In genomic region chr7:128166391-128166790, GRCm38 (mm10) we compare ENCODE assay signal across 31 mouse cellular contexts. TPM values are rescaled to one million over a fixed set of nuclear protein-coding genes. Genes with fewer than 3 reads are reported as not detected.
A peak's percentile ranks its signal among the peaks of the same experiment; 100 is the strongest.
DNase-seq lines count a peak whose midpoint lies in the region; ATAC-seq and TF ChIP-seq lines count a peak whose summit lies in the region.
"Had no signal": no experiment of that assay in that cellular context is flagged by ENCODE, and none has a peak within 500 bp of the region (broad histone marks: within the 10 kb centered on the region; RNA-seq: fewer than 3 reads in every experiment).

No protein-coding gene starts in this region.

- no peaks in the 10 kb centered on the region for H3K79me2 ChIP-seq in MEL (ENCODE audit: control insufficient read depth, insufficient read depth, low read length, poor library complexity)

- no peak for TF ChIP-seq POLR2A in MEL (IDR thresholded peaks at IDR 0.05; ENCODE audit: control insufficient read depth in 1 of 2, insufficient read depth in 1 of 2, low read depth in 1 of 2, low read length in 2 of 2, poor library complexity in 1 of 2)

- no peak overlapping the region for H3K4me3 ChIP-seq in heart, embryonic 10.5 days
- H3K4me3 ChIP-seq in MEL (ENCODE audit: control insufficient read depth in 1 of 2, insufficient read depth in 1 of 2, low read depth in 2 of 2, low read length in 2 of 2) = no peak overlapping the region
- H3K4me3 ChIP-seq in midbrain, embryonic 13.5 days (replicated peaks) = no peak overlapping the region
- H3K4me3 ChIP-seq: embryonic facial prominence, embryonic 12.5 days; embryonic facial prominence, embryonic 15.5 days; heart, adult 2 months; heart, embryonic 12.5 days; heart, embryonic 15.5 days; hindbrain, embryonic 15.5 days; intestine, embryonic 15.5 days had no signal

- H3K36me3 ChIP-seq in heart, embryonic 10.5 days = no peaks in the 10 kb centered on the region
- no peaks in the 10 kb centered on the region for H3K36me3 ChIP-seq in MEL (ENCODE audit: control insufficient read depth in 1 of 2, insufficient read depth in 2 of 2, low read length in 2 of 2)
- H3K36me3 ChIP-seq in midbrain, embryonic 13.5 days = no peaks in the 10 kb centered on the region
- H3K36me3 ChIP-seq: embryonic facial prominence, embryonic 12.5 days; embryonic facial prominence, embryonic 15.5 days; heart, embryonic 12.5 days; heart, embryonic 15.5 days; hindbrain, embryonic 15.5 days; intestine, embryonic 15.5 days had no signal

- no peak for TF ChIP-seq EP300 in MEL (IDR thresholded peaks at IDR 0.05; ENCODE audit: low read depth in 1 of 2, low read length in 2 of 2)

- intact Hi-C loops in heart, postnatal 25 days (cut with DNase I) = no loop called here

- H3K27ac ChIP-seq in heart, embryonic 10.5 days = no peak overlapping the region
- H3K27ac ChIP-seq in MEL (ENCODE audit: control insufficient read depth, low read depth, low read length) = no peak overlapping the region
- no peak overlapping the region for H3K27ac ChIP-seq in midbrain, embryonic 13.5 days
- H3K27ac ChIP-seq: embryonic facial prominence, embryonic 12.5 days; embryonic facial prominence, embryonic 15.5 days; heart, adult 2 months; heart, embryonic 15.5 days; hindbrain, embryonic 15.5 days; intestine, embryonic 15.5 days had no signal

- no peak overlapping the region for H3K9ac ChIP-seq in MEL (ENCODE audit: control insufficient read depth, low read depth, low read length, poor library complexity, severe bottlenecking)
- H3K9ac ChIP-seq in midbrain, embryonic 13.5 days (replicated peaks) = no peak overlapping the region
- H3K9ac ChIP-seq: embryonic facial prominence, embryonic 12.5 days; embryonic facial prominence, embryonic 15.5 days; forebrain, postnatal 0 days; heart, embryonic 12.5 days; heart, embryonic 15.5 days; hindbrain, embryonic 15.5 days; intestine, embryonic 15.5 days had no signal

- TF ChIP-seq RAD21 in MEL (IDR thresholded peaks at IDR 0.05; ENCODE audit: low read depth, low read length) = no peak

- peak; percentile 25 for DNase-seq in heart, embryonic 10.5 days (ENCODE audit: low spot score)
- DNase-seq in heart, postnatal 25 days (ENCODE audit: low spot score) = no peak
- peak; percentile 39 for DNase-seq in CD4-positive, CD25-positive, alpha-beta regulatory T cell, adult 2 months (ENCODE audit: low read depth, low spot score)
- DNase-seq in MEL (ENCODE audit: low read depth, low spot score) = peak; percentile 13
- DNase-seq in left cerebral cortex, adult 8-10 months (ENCODE audit: low spot score in 2 of 2) = no peak
- no peak for DNase-seq in adrenal gland, adult (ENCODE audit: inconsistent age in 2 of 2, low spot score in 1 of 2)
- DNase-seq: adrenal gland, adult 2 months; adrenal gland, postnatal 14 days; B cell, adult 2 months; cerebellum, adult 11 months; cerebellum, adult 2 months; cerebellum, adult 9-11 months; cerebellum, postnatal 25 days; forebrain, postnatal 0 days; gastrocnemius, postnatal 25 days; heart, adult 2 months; heart, postnatal 10 days; heart, postnatal 4 days; kidney, adult 11 months had no signal

- no peaks in the 10 kb centered on the region for H3K9me3 ChIP-seq in heart, embryonic 10.5 days
- H3K9me3 ChIP-seq in MEL (replicated peaks; ENCODE audit: insufficient read depth, low read length) = no peaks in the 10 kb centered on the region
- no peaks in the 10 kb centered on the region for H3K9me3 ChIP-seq in midbrain, embryonic 13.5 days
- H3K9me3 ChIP-seq: embryonic facial prominence, embryonic 12.5 days; embryonic facial prominence, embryonic 15.5 days; heart, embryonic 12.5 days; heart, embryonic 15.5 days; hindbrain, embryonic 15.5 days; intestine, embryonic 15.5 days had no signal

- 82% methylated on average over 7 of the region's 7 CpGs for WGBS in heart, embryonic 10.5 days
- 89% methylated on average over 7 of the region's 7 CpGs for WGBS in midbrain, embryonic 13.5 days

- ATAC-seq in midbrain, embryonic 13.5 days = no peak
- ATAC-seq: forebrain, embryonic 14.5 days; forebrain, postnatal 0 days; intestine, embryonic 15.5 days; Patski had no signal

- H3K27me3 ChIP-seq in heart, embryonic 10.5 days (ENCODE audit: insufficient read depth, poor library complexity, severe bottlenecking) = no peaks in the 10 kb centered on the region
- H3K27me3 ChIP-seq in MEL (ENCODE audit: control insufficient read depth in 1 of 2, insufficient read depth in 2 of 2, low read length in 2 of 2) = peaks cover 17 to 27% of the 10 kb centered on the region in 2 experiments
- no peaks in the 10 kb centered on the region for H3K27me3 ChIP-seq in midbrain, embryonic 13.5 days
- H3K27me3 ChIP-seq: embryonic facial prominence, embryonic 12.5 days; embryonic facial prominence, embryonic 15.5 days; heart, embryonic 12.5 days; heart, embryonic 15.5 days; hindbrain, embryonic 15.5 days; intestine, embryonic 15.5 days had no signal

- no peak for TF ChIP-seq CTCF in MEL (IDR thresholded peaks at IDR 0.05 in 2 of 3, conservative IDR thresholded peaks at IDR 0.05 in 1 of 3; ENCODE audit: control insufficient read depth in 1 of 3, insufficient read depth in 1 of 3, low read depth in 2 of 3, low read length in 3 of 3, poor library complexity in 1 of 3, severe bottlenecking in 1 of 3)

- H3K4me2 ChIP-seq in midbrain, embryonic 13.5 days (replicated peaks) = no peak overlapping the region
- H3K4me2 ChIP-seq: embryonic facial prominence, embryonic 12.5 days; embryonic facial prominence, embryonic 15.5 days; heart, embryonic 12.5 days; heart, embryonic 15.5 days; hindbrain, embryonic 15.5 days; intestine, embryonic 15.5 days had no signal

- no peaks in the 10 kb centered on the region for H3K4me1 ChIP-seq in heart, embryonic 10.5 days
- no peaks in the 10 kb centered on the region for H3K4me1 ChIP-seq in MEL (ENCODE audit: control insufficient read depth in 1 of 2, insufficient read depth in 2 of 2, low read length in 2 of 2)
- H3K4me1 ChIP-seq in midbrain, embryonic 13.5 days (replicated peaks) = no peaks in the 10 kb centered on the region
- H3K4me1 ChIP-seq: embryonic facial prominence, embryonic 12.5 days; embryonic facial prominence, embryonic 15.5 days; heart, embryonic 12.5 days; heart, embryonic 15.5 days; hindbrain, embryonic 15.5 days; intestine, embryonic 15.5 days had no signal

TF ChIP-seq in MEL, 35 proteins besides CTCF, POLR2A, EP300 and RAD21:
- TF ChIP-seq JUND (IDR thresholded peaks at IDR 0.05; ENCODE audit: low read depth, low read length) (no peak), MEF2A (IDR thresholded peaks at IDR 0.05; ENCODE audit: extremely low read depth, insufficient replicate concordance, low read depth, low read length, poor library complexity, severe bottlenecking) (no peak), UBTF (IDR thresholded peaks at IDR 0.05; ENCODE audit: borderline replicate concordance, insufficient read depth, low read depth, low read length) (no peak), ETS1 (IDR thresholded peaks at IDR 0.05; ENCODE audit: low read depth, low read length) (no peak), CHD1 (IDR thresholded peaks at IDR 0.05; ENCODE audit: low read depth, low read length) (no peak), ZC3H11A (IDR thresholded peaks at IDR 0.05; ENCODE audit: low read depth, low read length) (no peak), MAFK (IDR thresholded peaks at IDR 0.05; ENCODE audit: borderline replicate concordance, low read depth, low read length) (no peak), USF1 (IDR thresholded peaks at IDR 0.05; ENCODE audit: low read depth, low read length) (no peak)

RNA-seq across cellular contexts. Expression of gene Itgad, which starts 12.2 kb away (rescaled TPM):
- not detected in 2 replicates for polyA plus RNA-seq in heart, embryonic 10.5 days (2016; fragmentation: Nextera tagmentation; extraction: Ambion mirVana)
- total RNA-seq in heart, postnatal 25 days (2021) = not detected
- total RNA-seq in MEL (2012; rRNA removed) = not detected in 2 replicates
- polyA plus RNA-seq in MEL (2012; ENCODE audit: insufficient read depth in 1 of 2, insufficient read length in 2 of 2, low read depth in 1 of 2, low replicate concordance in 2 of 2, missing spikeins in 1 of 2) = not detected
- total RNA-seq in left cerebral cortex, adult 8-10 months (2022) = 1 to 10 TPM in 1 of 4 experiments, under 1 TPM in 1, not detected in 2; 0.66 to 1.4 TPM
- 0.05 TPM in 1 of 2 replicates, not detected in the other for polyA plus RNA-seq in midbrain, embryonic 13.5 days (2015; fragmentation: Nextera tagmentation; extraction: Ambion mirVana)
- total RNA-seq: common myeloid progenitor, adult 5-6 weeks; gastrocnemius, postnatal 25 days; heart, postnatal 10 days had no signal
- polyA plus RNA-seq: embryonic facial prominence, embryonic 12.5 days; embryonic facial prominence, embryonic 15.5 days; forebrain, embryonic 11.5 days; forebrain, embryonic 14.5 days; heart, embryonic 12.5 days; hindbrain, embryonic 11.5 days; hindbrain, embryonic 15.5 days; intestine, embryonic 15.5 days; Patski had no signal

RNA-seq across cellular contexts. Expression of gene Itgax, which starts 37.0 kb away (rescaled TPM):
- 0.05 and 0.10 TPM in 2 replicates for polyA plus RNA-seq in heart, embryonic 10.5 days (2016; fragmentation: Nextera tagmentation; extraction: Ambion mirVana)
- under 1 TPM; 0.17 to 0.26 TPM for total RNA-seq in heart, postnatal 25 days (2021)
- total RNA-seq in MEL (2012; rRNA removed) = 0.08 TPM in 1 of 2 replicates, not detected in the other
- polyA plus RNA-seq in MEL (2012; ENCODE audit: insufficient read depth in 1 of 2, insufficient read length in 2 of 2, low read depth in 1 of 2, low replicate concordance in 2 of 2, missing spikeins in 1 of 2) = under 1 TPM in 1 of 2 experiments, not detected in 1; 0.01 TPM
- 10 to 100 TPM in 2 of 4 experiments, under 1 TPM in 2; 0.26 to 22.1 (median 9.0) TPM for total RNA-seq in left cerebral cortex, adult 8-10 months (2022)
- 0.07 TPM in 1 of 2 replicates, not detected in the other for polyA plus RNA-seq in midbrain, embryonic 13.5 days (2015; fragmentation: Nextera tagmentation; extraction: Ambion mirVana)
- polyA plus RNA-seq: embryonic facial prominence, embryonic 12.5 days; forebrain, embryonic 11.5 days; hindbrain, embryonic 11.5 days; hindbrain, embryonic 15.5 days had no signal

RNA-seq across cellular contexts. Expression of gene Cox6a2, which starts 39.8 kb away (rescaled TPM):
- polyA plus RNA-seq in heart, embryonic 10.5 days (2016; fragmentation: Nextera tagmentation; extraction: Ambion mirVana) = 258 and 459 TPM in 2 replicates
- total RNA-seq in heart, postnatal 25 days (2021) = 1,000 to 10,000 TPM; 2,394 to 2,415 TPM
- total RNA-seq in MEL (2012; rRNA removed) = 2.9 and 3.1 TPM in 2 replicates
- polyA plus RNA-seq in MEL (2012; ENCODE audit: insufficient read depth in 1 of 2, insufficient read length in 2 of 2, low read depth in 1 of 2, low replicate concordance in 2 of 2, missing spikeins in 1 of 2) = 10 to 100 TPM in 1 of 2 experiments, not detected in 1; 18.2 TPM
- 10 to 100 TPM in 2 of 4 experiments, 1 to 10 TPM in 2; 4.5 to 14.1 (median 9.5) TPM for total RNA-seq in left cerebral cortex, adult 8-10 months (2022)
- polyA plus RNA-seq in midbrain, embryonic 13.5 days (2015; fragmentation: Nextera tagmentation; extraction: Ambion mirVana) = not detected in 2 replicates
- total RNA-seq: adrenal gland, postnatal 14 days had no signal
- polyA plus RNA-seq: forebrain, embryonic 11.5 days had no signal

Comparison
In these comparisons a context has a peak if more than half of its experiments do, and no peak if none do; other contexts are left out.
1. DNase-seq: peak in heart, embryonic 10.5 days (single experiment), CD4-positive, CD25-positive, alpha-beta regulatory T cell, adult 2 months (single experiment) and MEL (single experiment); none in heart, postnatal 25 days (single experiment), left cerebral cortex, adult 8-10 months (0 of 2) and adrenal gland, adult (0 of 2).
2. RNA of gene Cox6a2, which starts 39.8 kb away (total RNA-seq): 2,394 to 2,415 TPM in heart, postnatal 25 days; 4.5 to 14.1 TPM in left cerebral cortex, adult 8-10 months and 2.9 to 3.1 TPM in MEL; every median in the first group is over 100 times any median in the second.